ENCODE assay signal across 8 mouse cellular contexts in the genomic region with DNA sequence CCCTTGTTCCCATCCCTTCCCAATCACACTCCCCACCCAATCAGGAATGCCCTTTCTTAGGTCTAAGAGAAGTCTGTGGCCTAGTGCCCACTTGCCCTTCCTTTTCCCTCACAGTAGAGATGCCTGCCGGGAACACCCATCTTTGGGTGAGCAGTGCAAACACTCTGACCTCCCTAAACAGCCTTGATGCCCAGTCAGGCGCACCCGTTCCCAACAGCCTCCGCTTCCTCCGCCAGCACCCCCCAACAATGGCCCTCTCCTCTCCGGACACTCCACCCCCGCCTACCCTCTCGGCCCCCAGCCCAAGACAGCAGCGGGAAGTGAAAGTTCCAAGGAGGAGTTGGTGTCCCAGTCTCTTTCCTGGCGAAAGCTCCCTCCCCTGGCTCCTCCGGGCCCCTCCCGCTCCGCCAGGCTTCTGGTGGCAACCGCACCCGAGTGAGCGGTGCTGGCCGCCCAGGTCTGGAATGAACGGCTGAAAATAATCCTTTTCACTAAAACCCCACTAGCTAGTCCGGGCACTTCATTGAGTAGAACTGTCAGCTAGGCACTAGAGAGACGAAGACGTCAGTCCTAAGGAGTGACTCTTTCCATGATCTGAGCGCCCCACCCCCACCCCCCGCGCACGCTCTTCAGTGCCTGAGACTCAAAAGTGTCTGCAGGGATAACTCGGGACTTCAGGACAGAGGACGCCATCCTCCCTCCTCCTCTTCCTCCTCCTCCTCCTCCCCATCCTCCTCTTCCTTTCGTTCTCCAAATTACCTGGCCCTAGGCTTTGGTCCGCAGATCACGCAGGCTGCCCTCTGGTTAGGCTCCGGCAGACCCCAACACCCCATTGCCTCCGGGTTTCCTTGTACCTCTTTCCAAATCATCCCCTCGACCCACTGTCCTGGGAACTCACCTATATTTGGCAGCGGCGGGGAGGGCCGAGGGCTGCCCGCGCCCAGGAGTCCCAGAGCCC. TPM values are rescaled to one million over a fixed set of nuclear protein-coding genes. Genes with fewer than 3 reads are reported as not detected.
DNase-seq lines count a peak whose midpoint lies in the region; ATAC-seq and TF ChIP-seq lines count a peak whose summit lies in the region.

No protein-coding gene starts in this region.

- H3K9me3 ChIP-seq in limb, embryonic 10.5 days (replicated peaks) = no peaks in the 10 kb centered on the region
- H3K9me3 ChIP-seq in midbrain, embryonic 14.5 days (ENCODE audit: control insufficient read depth, low read length) = no peaks in the 10 kb centered on the region

- H3K4me3 ChIP-seq in embryonic fibroblast, embryonic 13.5 days (ENCODE audit: insufficient read depth, low read length) = peak overlapping the region; percentile 74
- H3K4me3 ChIP-seq in limb, embryonic 10.5 days = peak overlapping the region; percentile 67
- peak overlapping the region; percentile 58 for H3K4me3 ChIP-seq in midbrain, embryonic 14.5 days (replicated peaks; ENCODE audit: low read depth, low read length)

- peak; percentile 73 for TF ChIP-seq POLR2A in embryonic fibroblast, embryonic 13.5 days (IDR thresholded peaks at IDR 0.05; ENCODE audit: low read depth, low read length)

- peaks cover 65% of the 10 kb centered on the region for H3K27me3 ChIP-seq in limb, embryonic 10.5 days (ENCODE audit: low read depth, poor library complexity, severe bottlenecking)
- peaks cover 5% of the 10 kb centered on the region; the same call in 1 of the 2 replicates for H3K27me3 ChIP-seq in midbrain, embryonic 14.5 days (ENCODE audit: control insufficient read depth, insufficient read depth, low read length)

- H3K27ac ChIP-seq in embryonic fibroblast, embryonic 13.5 days (ENCODE audit: insufficient read depth, low read length) = peak overlapping the region; percentile 14
- peak overlapping the region; percentile 69 for H3K27ac ChIP-seq in limb, embryonic 10.5 days
- peak overlapping the region; percentile 74 for H3K27ac ChIP-seq in midbrain, embryonic 14.5 days (replicated peaks; ENCODE audit: low read depth, low read length)

- H3K36me3 ChIP-seq in limb, embryonic 10.5 days = peaks cover 25% of the 10 kb centered on the region
- 0 out of 2 replicates have a peak, but pooled peaks cover 9% of the 10 kb centered on the region for H3K36me3 ChIP-seq in midbrain, embryonic 14.5 days (ENCODE audit: control insufficient read depth, insufficient read depth, low read length)

- peak overlapping the region; percentile 67 for H3K9ac ChIP-seq in midbrain, embryonic 14.5 days (replicated peaks; ENCODE audit: low read length)

- peak overlapping the region; percentile 93 for H3K4me2 ChIP-seq in midbrain, embryonic 14.5 days (ENCODE audit: low read length)

- TF ChIP-seq CTCF in embryonic fibroblast, embryonic 13.5 days (IDR thresholded peaks at IDR 0.05; ENCODE audit: borderline replicate concordance, insufficient read depth, low read length) = no peak

- DNase-seq in gastrocnemius, adult 18-20 months (ENCODE audit: low spot score) = peak; percentile 60
- no peak for DNase-seq in gastrocnemius, adult 8-10 months (ENCODE audit: low spot score in 2 of 2)
- peak; percentile 45 for DNase-seq in adrenal gland, adult 8-10 months
- peak; percentile 78 for DNase-seq in heart, postnatal 25 days (ENCODE audit: low spot score)
- DNase-seq in limb, embryonic 10.5 days (ENCODE audit: low spot score) = peak; percentile 51
- DNase-seq in midbrain, embryonic 14.5 days = peak; percentile 63
- no peak for DNase-seq in spleen, postnatal 4 days (ENCODE audit: low spot score in 2 of 2)

- intact Hi-C loops in heart, postnatal 25 days (cut with DNase I) = loop anchor here (10.0 kb wide), 1 partner anchor 506 kb away; no protein-coding TSS in a partner anchor

- 1% methylated on average over 38 of the region's 38 CpGs for WGBS in limb, embryonic 10.5 days
- WGBS in midbrain, embryonic 14.5 days = under 1% methylated on average over 38 of the region's 38 CpGs

- H3K4me1 ChIP-seq in embryonic fibroblast, embryonic 13.5 days (ENCODE audit: control insufficient read depth, insufficient read depth, low read length) = peaks cover 6% of the 10 kb centered on the region
- peaks cover 36% of the 10 kb centered on the region for H3K4me1 ChIP-seq in limb, embryonic 10.5 days
- H3K4me1 ChIP-seq in midbrain, embryonic 14.5 days (ENCODE audit: control insufficient read depth, insufficient read depth, low read length) = peaks cover 20% of the 10 kb centered on the region

- peak; percentile 12; the same call in 1 of the 2 replicates for ATAC-seq in midbrain, embryonic 14.5 days (ENCODE audit: low FRiP score, low TSS enrichment)

RNA-seq across cellular contexts. Expression of a gene that starts 0.6 kb away (rescaled TPM):
- total RNA-seq in gastrocnemius, adult 18-20 months (2021) = 10 to 100 TPM; 16.9 to 26.1 TPM
- total RNA-seq in gastrocnemius, adult 8-10 months (2022) = 10 to 100 TPM; 13.0 to 17.0 (median 16.4) TPM
- total RNA-seq in adrenal gland, adult 8-10 months (2022) = 10 to 100 TPM; 58.4 to 85.4 (median 71.3) TPM
- polyA plus RNA-seq in embryonic fibroblast, embryonic 13.5 days (2011; ENCODE audit: insufficient read length, low read depth, missing spikeins) = 112 and 136 TPM in 2 replicates
- total RNA-seq in heart, postnatal 25 days (2021) = 10 to 100 TPM; 52.7 to 68.7 TPM
- 29.4 TPM in 2 replicates for polyA plus RNA-seq in limb, embryonic 10.5 days (2016; fragmentation: Nextera tagmentation; extraction: Ambion mirVana)
- 32.2 and 36.2 TPM in 2 replicates for polyA plus RNA-seq in midbrain, embryonic 14.5 days (2014; fragmentation: Nextera tagmentation; extraction: Ambion mirVana)

RNA-seq across cellular contexts. Expression of a gene that starts 11.4 kb away (rescaled TPM):
- not detected for total RNA-seq in gastrocnemius, adult 18-20 months (2021)
- not detected for total RNA-seq in gastrocnemius, adult 8-10 months (2022)
- 1 to 10 TPM; 1.1 to 3.5 (median 1.9) TPM for total RNA-seq in adrenal gland, adult 8-10 months (2022)
- 11.2 and 11.4 TPM in 2 replicates for polyA plus RNA-seq in embryonic fibroblast, embryonic 13.5 days (2011; ENCODE audit: insufficient read length, low read depth, missing spikeins)
- total RNA-seq in heart, postnatal 25 days (2021) = under 1 TPM; 0.31 to 0.47 TPM
- polyA plus RNA-seq in limb, embryonic 10.5 days (2016; fragmentation: Nextera tagmentation; extraction: Ambion mirVana) = 47.4 and 53.4 TPM in 2 replicates
- 5.6 and 5.9 TPM in 2 replicates for polyA plus RNA-seq in midbrain, embryonic 14.5 days (2014; fragmentation: Nextera tagmentation; extraction: Ambion mirVana)

RNA-seq across cellular contexts. Expression of a gene that starts 12.6 kb away (rescaled TPM):
- not detected for total RNA-seq in gastrocnemius, adult 18-20 months (2021)
- under 1 TPM in 1 of 4 experiments, not detected in 3; 0.13 TPM for total RNA-seq in gastrocnemius, adult 8-10 months (2022)
- total RNA-seq in adrenal gland, adult 8-10 months (2022) = under 1 TPM; 0.43 to 0.78 (median 0.46) TPM
- not detected in 2 replicates for polyA plus RNA-seq in embryonic fibroblast, embryonic 13.5 days (2011; ENCODE audit: insufficient read length, low read depth, missing spikeins)
- total RNA-seq in heart, postnatal 25 days (2021) = not detected
- 0.24 TPM in 1 of 2 replicates, not detected in the other for polyA plus RNA-seq in limb, embryonic 10.5 days (2016; fragmentation: Nextera tagmentation; extraction: Ambion mirVana)
- 0.14 and 0.36 TPM in 2 replicates for polyA plus RNA-seq in midbrain, embryonic 14.5 days (2014; fragmentation: Nextera tagmentation; extraction: Ambion mirVana)

RNA-seq across cellular contexts. Expression of a gene that starts 15.9 kb away (rescaled TPM):
- not detected for total RNA-seq in gastrocnemius, adult 18-20 months (2021)
- not detected for total RNA-seq in gastrocnemius, adult 8-10 months (2022)
- total RNA-seq in adrenal gland, adult 8-10 months (2022) = 1 to 10 TPM in 2 of 4 experiments, under 1 TPM in 2; 0.20 to 2.2 (median 0.97) TPM
- not detected in 2 replicates for polyA plus RNA-seq in embryonic fibroblast, embryonic 13.5 days (2011; ENCODE audit: insufficient read length, low read depth, missing spikeins)
- not detected for total RNA-seq in heart, postnatal 25 days (2021)
- 0.25 and 0.30 TPM in 2 replicates for polyA plus RNA-seq in limb, embryonic 10.5 days (2016; fragmentation: Nextera tagmentation; extraction: Ambion mirVana)
- 0.54 and 0.55 TPM in 2 replicates for polyA plus RNA-seq in midbrain, embryonic 14.5 days (2014; fragmentation: Nextera tagmentation; extraction: Ambion mirVana)

RNA-seq across cellular contexts. Expression of a gene that starts 26.4 kb away (rescaled TPM):
- total RNA-seq in gastrocnemius, adult 18-20 months (2021) = not detected
- not detected for total RNA-seq in gastrocnemius, adult 8-10 months (2022)
- 1 to 10 TPM in 1 of 4 experiments, under 1 TPM in 3; 0.15 to 1.5 (median 0.62) TPM for total RNA-seq in adrenal gland, adult 8-10 months (2022)
- polyA plus RNA-seq in embryonic fibroblast, embryonic 13.5 days (2011; ENCODE audit: insufficient read length, low read depth, missing spikeins) = 7.1 and 8.7 TPM in 2 replicates
- under 1 TPM in 1 of 2 experiments, not detected in 1; 0.31 TPM for total RNA-seq in heart, postnatal 25 days (2021)
- 13.2 and 18.4 TPM in 2 replicates for polyA plus RNA-seq in limb, embryonic 10.5 days (2016; fragmentation: Nextera tagmentation; extraction: Ambion mirVana)
- polyA plus RNA-seq in midbrain, embryonic 14.5 days (2014; fragmentation: Nextera tagmentation; extraction: Ambion mirVana) = 31.1 and 43.4 TPM in 2 replicates

Comparison
In these comparisons a context has a peak if more than half of its experiments do, and no peak if none do; other contexts are left out.
1. DNase-seq: peak in gastrocnemius, adult 18-20 months (single experiment), adrenal gland, adult 8-10 months (single experiment), heart, postnatal 25 days (single experiment), limb, embryonic 10.5 days (single experiment) and midbrain, embryonic 14.5 days (single experiment); none in gastrocnemius, adult 8-10 months (0 of 2) and spleen, postnatal 4 days (0 of 2).
2. H3K27ac ChIP-seq: peak in every context shown above with its lines; median percentile 74 in midbrain, embryonic 14.5 days; 69 in limb, embryonic 10.5 days; 14 in embryonic fibroblast, embryonic 13.5 days.
3. Peak in every context shown above with its lines, with median percentiles within 50 percentile points of each other: H3K4me3 ChIP-seq.